Mouse (Mus musculus) cortical plate, adult 2 months (tissue): Measurements from ENCODE around the gene Oprm1. TPM values are rescaled to one million over a fixed set of nuclear protein-coding genes. Genes with fewer than 3 reads are reported as not detected.

Experiments
- H3K27ac ChIP-seq: fragments of 200-500 bp; 2 replicates; pipeline ENCODE4 v1.5.1; 2012; ENCODE audit warnings: low read length, control low read depth, inconsistent platforms; ENCODE audit not compliant: insufficient read depth
- H3K4me1 ChIP-seq: fragments of 200-500 bp; 2 replicates; pipeline ENCODE4 v1.6.1; 2011; ENCODE audit warnings: low read length; ENCODE audit not compliant: control insufficient read depth, insufficient read depth
- H3K4me3 ChIP-seq: fragments of 200-500 bp; 2 replicates; pipeline ENCODE4 v1.5.1; 2011; ENCODE audit warnings: mild to moderate bottlenecking, low read length, control low read depth; ENCODE audit not compliant: insufficient read depth
- CTCF ChIP-seq: fragments of 200-500 bp; IDR thresholded peaks from 2 replicates; pipeline ENCODE4 v1.5.1; 2011; ENCODE audit warnings: mild to moderate bottlenecking, control low read depth, low read length; ENCODE audit not compliant: insufficient read depth; ENCODE audit errors: extremely low read depth
- POLR2A ChIP-seq: fragments of 200-500 bp; IDR thresholded peaks from 2 replicates; pipeline ENCODE4 v1.6.1; 2011; ENCODE audit warnings: mild to moderate bottlenecking, low read length, control low read depth; ENCODE audit not compliant: insufficient read depth; ENCODE audit errors: extremely low read depth
- polyA plus RNA-seq: library from polyadenylated mRNA; depleted of rRNA; stranded (reverse); fragments of >200 nt; gene quantifications from 2 replicates; pipeline ENCODE4 v1.2.3, GENCODE M21; 2012

Gene Oprm1
- polyA plus RNA-seq, 1 experiment, result 0.94 TPM

GRCm38 (mm10) chr10:7020551-7020950 lies 262.2 kb downstream of the Oprm1 start:
- Histone ChIP-seq H3K27ac (no peak overlapping the region), H3K4me1 (no peaks in the 10 kb centered on the region), H3K4me3 (no peak overlapping the region)
- TF ChIP-seq CTCF (no peak), POLR2A (no peak)

- Histone ChIP-seq H3K4me1 (no peaks in the 10 kb centered on the region), H3K4me3 (no peak overlapping the region), H3K27ac (no peak overlapping the region)
- no peak for TF ChIP-seq CTCF
- TF ChIP-seq POLR2A, result no peak
Observed at GRCm38 (mm10) chr10:7025028-7025427, 266.7 kb downstream of the Oprm1 start.

- Histone ChIP-seq H3K4me1 (no peaks in the 10 kb centered on the region), H3K27ac (no peak overlapping the region), H3K4me3 (no peak overlapping the region)
- no peak for TF ChIP-seq POLR2A
- no peak for TF ChIP-seq CTCF
Observed at GRCm38 (mm10) chr10:7033459-7033858, 275.2 kb downstream of the Oprm1 start.

- H3K4me3 ChIP-seq, result no peak overlapping the region
- no peak for TF ChIP-seq CTCF
- no peak for TF ChIP-seq POLR2A
- no peaks in the 10 kb centered on the region for H3K4me1 ChIP-seq
- H3K27ac ChIP-seq, result no peak overlapping the region
Observed at GRCm38 (mm10) chr10:7035547-7035946, 277.2 kb downstream of the Oprm1 start.

- Histone ChIP-seq H3K27ac (no peak overlapping the region), H3K4me3 (no peak overlapping the region), H3K4me1 (no peaks in the 10 kb centered on the region)
- TF ChIP-seq POLR2A (no peak), CTCF (no peak)
Observed at GRCm38 (mm10) chr10:7037194-7037593, 278.9 kb downstream of the Oprm1 start.

- H3K4me3 ChIP-seq, result no peak overlapping the region
- no peak overlapping the region for H3K27ac ChIP-seq
- no peaks in the 10 kb centered on the region for H3K4me1 ChIP-seq
- TF ChIP-seq POLR2A, result no peak
- no peak for TF ChIP-seq CTCF
Observed at GRCm38 (mm10) chr10:7041032-7041431, 282.7 kb downstream of the Oprm1 start.

- TF ChIP-seq CTCF (no peak), POLR2A (no peak)
- Histone ChIP-seq H3K4me3 (no peak overlapping the region), H3K4me1 (no peaks in the 10 kb centered on the region), H3K27ac (no peak overlapping the region)
Observed at GRCm38 (mm10) chr10:7043896-7044295, 285.6 kb downstream of the Oprm1 start.

- H3K27ac ChIP-seq, result no peak overlapping the region
- H3K4me3 ChIP-seq, result no peak overlapping the region
- TF ChIP-seq POLR2A, result no peak
- TF ChIP-seq CTCF, result no peak
- no peaks in the 10 kb centered on the region for H3K4me1 ChIP-seq
Observed at GRCm38 (mm10) chr10:7047288-7047918, 289.1 kb downstream of the Oprm1 start.

- Histone ChIP-seq H3K27ac (no peak overlapping the region), H3K4me3 (no peak overlapping the region), H3K4me1 (no peaks in the 10 kb centered on the region)
- TF ChIP-seq CTCF (no peak), POLR2A (no peak)
Observed at GRCm38 (mm10) chr10:7047919-7048291, 289.6 kb downstream of the Oprm1 start.

- Histone ChIP-seq H3K4me1 (no peaks in the 10 kb centered on the region), H3K27ac (no peak overlapping the region), H3K4me3 (no peak overlapping the region)
- TF ChIP-seq CTCF (no peak), POLR2A (no peak)
Observed at GRCm38 (mm10) chr10:7049901-7050300, 291.6 kb downstream of the Oprm1 start.

- Histone ChIP-seq H3K4me3 (no peak within 1 kb of the TSS), H3K4me1 (no peaks in the 10 kb centered on the region), H3K27ac (no peak within 1 kb of the TSS)
- TF ChIP-seq CTCF, result no peak
- TF ChIP-seq POLR2A, result no peak
Observed at GRCm38 (mm10) chr10:7052315-7053017, 294.2 kb downstream of the Oprm1 start, which contains the start of gene Ipcef1. Ipcef1 (minus strand) TSS chr10:7052478.
